Mouse (Mus musculus): ENCODE results near the gene Ccdc136. TPM values are rescaled to one million over a fixed set of nuclear protein-coding genes. Genes with fewer than 3 reads are reported as not detected.

Ccdc136 gene
- total and polyA plus RNA-seq, 2 experiments from 2014 or later = 62.0 to 79.4 TPM

DNA sequence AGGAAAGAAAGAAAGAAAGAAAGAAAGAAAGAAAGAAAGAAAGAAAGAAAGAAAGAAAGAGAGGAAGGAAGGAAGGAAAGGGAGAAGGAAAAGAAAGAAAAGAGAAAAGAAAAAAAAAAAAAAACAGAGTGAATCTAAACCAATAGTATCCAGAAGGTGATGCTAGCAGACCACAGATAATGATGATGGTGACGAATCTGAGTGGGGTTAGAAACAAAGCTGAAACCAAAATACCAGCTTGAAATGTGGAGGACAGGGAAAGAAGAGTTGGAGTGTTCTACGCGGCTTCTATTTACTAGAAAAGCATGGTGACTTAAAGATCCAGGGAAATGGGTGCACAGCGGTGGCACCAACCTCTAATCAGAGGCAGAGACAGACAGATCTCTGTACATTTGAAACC lies 4.3 kb upstream of the Ccdc136 start:
- Histone ChIP-seq H3K4me2 (ENCODE audit: low read depth, low read length) (no peak overlapping the region), H3K9me3 (ENCODE audit: low read length) (no peaks in the 10 kb centered on the region), H3K36me3 (ENCODE audit: insufficient read depth, low read length) (no peaks in the 10 kb centered on the region), H3K9ac (replicated peaks; ENCODE audit: low read length) (no peak overlapping the region), H3K27ac (no peak overlapping the region), H3K27me3 (ENCODE audit: insufficient read depth, low read length) (no peaks in the 10 kb centered on the region), H3K4me3 (ENCODE audit: low read length) (no peak overlapping the region), H3K4me1 (ENCODE audit: insufficient read depth, low read length) (no peaks in the 10 kb centered on the region)
- peak; percentile 33 for DNase-seq (ENCODE audit: low spot score)
- 74% methylated on average over 4 of the region's 4 CpGs for WGBS
- peak; percentile 56 for TF ChIP-seq CTCF (IDR thresholded peaks at IDR 0.05; ENCODE audit: low read depth)
- no peak for ATAC-seq

DNA sequence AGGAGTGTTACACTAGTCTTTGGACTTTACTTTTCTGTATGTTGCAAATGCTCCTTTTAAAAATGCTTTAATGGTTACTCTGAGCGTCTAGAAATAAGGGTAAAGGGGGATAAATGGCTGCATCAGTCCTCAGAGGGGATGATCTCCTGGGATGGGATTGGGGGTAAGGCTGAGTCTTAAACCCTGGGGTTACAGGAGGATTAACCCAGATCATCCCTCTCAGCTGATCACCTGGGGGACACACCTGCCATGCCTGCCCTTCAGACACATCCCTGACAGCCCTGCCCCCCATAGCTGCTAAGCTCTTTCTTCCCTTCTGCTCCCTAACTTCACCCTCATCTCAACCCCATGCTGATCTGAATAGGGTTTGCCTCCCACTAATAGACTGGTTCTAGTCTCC lies 1.8 kb upstream of the Ccdc136 start:
- Histone ChIP-seq H3K36me3 (ENCODE audit: insufficient read depth, low read length) (no peaks in the 10 kb centered on the region), H3K4me2 (ENCODE audit: low read depth, low read length) (no peak overlapping the region), H3K9ac (replicated peaks; ENCODE audit: low read length) (no peak overlapping the region), H3K4me1 (ENCODE audit: insufficient read depth, low read length) (no peaks in the 10 kb centered on the region), H3K27ac (no peak overlapping the region), H3K27me3 (ENCODE audit: insufficient read depth, low read length) (no peaks in the 10 kb centered on the region), H3K9me3 (ENCODE audit: low read length) (no peaks in the 10 kb centered on the region), H3K4me3 (ENCODE audit: low read length) (no peak overlapping the region)
- TF ChIP-seq CTCF (IDR thresholded peaks at IDR 0.05; ENCODE audit: low read depth) = no peak
- DNase-seq (ENCODE audit: low spot score) = no peak
- WGBS = 74% methylated on average over 1 of the region's 1 CpGs
- ATAC-seq = no peak

DNA sequence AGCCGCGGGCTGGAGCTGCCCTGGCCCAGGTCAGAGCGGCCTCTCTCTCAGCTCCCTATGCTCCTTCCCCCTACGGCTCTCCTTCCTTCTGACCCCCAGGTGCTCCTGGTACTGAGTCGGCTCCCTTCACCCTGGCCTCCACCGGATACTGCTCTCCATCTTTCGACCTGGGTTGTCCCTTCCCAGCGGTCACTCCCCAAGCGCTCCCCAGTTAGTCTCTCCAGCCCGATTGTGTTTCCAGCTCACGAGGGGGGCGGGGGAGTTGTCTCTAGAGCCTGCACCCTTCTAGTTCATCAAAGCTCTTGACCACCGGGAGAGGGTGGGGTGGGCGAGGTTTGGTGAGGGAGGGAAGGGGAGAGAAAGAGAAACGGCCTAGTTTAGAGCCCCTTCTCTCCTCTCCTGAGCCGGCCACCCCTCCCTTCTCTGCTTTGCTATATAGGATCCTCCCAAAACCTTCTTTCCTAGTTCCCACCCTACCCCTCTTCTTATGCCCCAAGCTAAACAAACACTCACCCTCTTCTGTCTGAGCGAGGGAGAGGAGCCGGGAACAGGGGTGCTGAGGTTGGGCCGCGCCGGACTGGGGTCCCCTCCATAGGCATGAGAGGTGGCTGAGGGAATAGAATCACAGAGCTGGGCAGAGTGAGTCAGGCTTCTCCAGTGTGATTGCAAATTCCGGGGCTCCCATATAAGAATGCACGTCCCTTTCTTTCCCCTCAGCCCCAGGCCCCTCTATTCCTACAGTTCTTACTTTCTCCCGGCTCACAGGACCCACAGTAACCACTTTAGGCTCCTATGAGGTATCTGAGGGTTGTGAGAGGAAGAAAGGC lies 818 bp downstream of the Ccdc136 start:
- TF ChIP-seq CTCF (IDR thresholded peaks at IDR 0.05; ENCODE audit: low read depth) = no peak
- Histone ChIP-seq H3K9me3 (ENCODE audit: low read length) (no peaks in the 10 kb centered on the region), H3K27me3 (ENCODE audit: insufficient read depth, low read length) (no peaks in the 10 kb centered on the region), H3K4me3 (ENCODE audit: low read length) (peak overlapping the region; percentile 61), H3K36me3 (ENCODE audit: insufficient read depth, low read length) (no peaks in the 10 kb centered on the region), H3K9ac (replicated peaks; ENCODE audit: low read length) (peak overlapping the region; percentile 61), H3K4me1 (ENCODE audit: insufficient read depth, low read length) (no peaks in the 10 kb centered on the region), H3K4me2 (ENCODE audit: low read depth, low read length) (peak overlapping the region; percentile 89), H3K27ac (peak overlapping the region; percentile 66)
- DNase-seq (ENCODE audit: low spot score) (no peak), ATAC-seq (peak; percentile 75)
- WGBS = 1% methylated on average over 23 of the region's 24 CpGs

DNA sequence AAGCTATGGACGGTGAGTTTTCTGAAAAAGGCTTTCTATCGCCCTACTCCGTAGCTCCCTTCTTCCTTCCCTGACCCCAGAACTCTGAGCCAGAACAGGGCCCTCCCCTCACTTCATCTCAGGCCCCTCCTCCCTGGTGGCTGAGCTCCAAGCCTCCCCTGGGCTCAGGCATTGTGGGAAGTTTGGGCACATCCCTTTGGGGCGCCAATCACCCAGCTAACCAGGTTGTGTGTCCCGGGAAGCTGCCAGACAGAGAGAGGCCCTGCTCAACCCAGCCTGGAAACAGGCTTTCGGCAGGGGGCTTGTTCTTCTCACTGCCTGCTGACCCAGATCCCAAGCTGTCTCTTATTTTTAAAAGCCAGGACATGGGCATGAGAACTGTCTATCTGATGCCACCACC lies 1.5 kb downstream of the Ccdc136 start:
- H3K36me3 ChIP-seq (ENCODE audit: insufficient read depth, low read length) = no peaks in the 10 kb centered on the region
- peak overlapping the region; percentile 66; the same call in 1 of the 2 replicates for H3K27ac ChIP-seq
- ATAC-seq (peak; percentile 43), DNase-seq (ENCODE audit: low spot score) (peak; percentile 68)
- no peaks in the 10 kb centered on the region for H3K27me3 ChIP-seq (ENCODE audit: insufficient read depth, low read length)
- WGBS = 11% methylated on average over 6 of the region's 6 CpGs
- H3K9ac ChIP-seq (replicated peaks; ENCODE audit: low read length) = peak overlapping the region; percentile 61; the same call in 1 of the 2 replicates
- H3K4me1 ChIP-seq (ENCODE audit: insufficient read depth, low read length) = no peaks in the 10 kb centered on the region
- no peaks in the 10 kb centered on the region for H3K9me3 ChIP-seq (ENCODE audit: low read length)
- peak overlapping the region; percentile 89 for H3K4me2 ChIP-seq (ENCODE audit: low read depth, low read length)
- TF ChIP-seq CTCF (IDR thresholded peaks at IDR 0.05; ENCODE audit: low read depth) = no peak
- H3K4me3 ChIP-seq (ENCODE audit: low read length) = peak overlapping the region; percentile 61

DNA sequence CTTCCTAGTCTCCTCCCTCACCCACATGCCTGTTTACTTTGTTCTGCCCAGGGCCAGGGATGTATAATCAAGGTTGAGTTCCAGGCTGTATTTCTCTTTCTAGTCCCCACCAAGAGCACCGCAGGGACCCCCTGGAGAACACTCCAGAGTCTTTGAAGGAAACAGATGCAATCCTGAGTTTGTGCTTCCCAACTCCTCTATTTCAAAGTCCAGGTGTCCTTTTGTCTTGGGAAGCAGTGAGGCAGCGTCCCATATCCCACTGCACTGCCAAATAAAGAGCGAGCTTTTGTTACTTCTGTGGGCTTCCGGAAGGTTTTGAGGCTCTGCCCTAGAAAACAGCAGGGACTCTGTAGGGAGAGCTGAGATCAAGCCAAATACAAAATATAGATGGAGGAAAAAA lies 3.7 kb downstream of the Ccdc136 start:
- no peaks in the 10 kb centered on the region for H3K36me3 ChIP-seq (ENCODE audit: insufficient read depth, low read length)
- no peak for TF ChIP-seq CTCF (IDR thresholded peaks at IDR 0.05; ENCODE audit: low read depth)
- no peaks in the 10 kb centered on the region for H3K27me3 ChIP-seq (ENCODE audit: insufficient read depth, low read length)
- no peaks in the 10 kb centered on the region for H3K9me3 ChIP-seq (ENCODE audit: low read length)
- H3K4me1 ChIP-seq (ENCODE audit: insufficient read depth, low read length) = no peaks in the 10 kb centered on the region
- no peak overlapping the region for H3K4me2 ChIP-seq (ENCODE audit: low read depth, low read length)
- WGBS = 67% methylated on average over 4 of the region's 4 CpGs
- H3K27ac ChIP-seq = no peak overlapping the region
- H3K9ac ChIP-seq (replicated peaks; ENCODE audit: low read length) = no peak overlapping the region
- DNase-seq (ENCODE audit: low spot score) = no peak
- no peak overlapping the region for H3K4me3 ChIP-seq (ENCODE audit: low read length)
- ATAC-seq = no peak

DNA sequence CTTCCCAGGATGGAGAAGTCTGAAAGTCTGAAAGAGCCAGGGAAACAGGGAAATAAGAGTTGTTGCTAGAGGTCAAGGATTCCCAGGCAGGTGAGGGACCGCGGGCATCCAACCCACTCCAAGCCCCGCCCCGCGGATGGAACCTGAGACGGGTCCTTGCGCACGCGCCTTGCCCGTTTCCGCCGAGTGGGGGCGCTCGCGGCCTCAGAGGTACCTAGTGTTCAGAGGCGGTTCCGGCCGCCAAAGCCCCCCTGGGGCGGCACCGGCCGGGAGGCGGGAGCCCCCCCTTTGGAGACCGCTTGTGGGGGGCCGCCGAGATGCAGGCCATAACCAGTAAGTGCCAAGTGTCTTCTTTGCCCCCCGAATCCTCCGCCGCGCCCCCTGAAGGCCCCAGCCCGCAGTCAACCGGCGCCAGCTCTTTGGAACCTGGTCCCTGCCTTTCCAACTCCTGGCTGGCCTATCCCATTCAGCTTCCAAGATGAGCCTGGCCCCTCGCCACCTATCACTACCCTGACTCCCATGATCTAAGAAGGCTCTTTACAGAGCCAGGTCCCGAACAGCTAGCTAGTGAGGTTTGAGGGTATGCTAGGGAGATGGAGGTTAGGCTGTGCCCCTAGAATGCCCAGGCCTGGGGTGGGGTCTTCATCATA lies 6.7 kb downstream of the Ccdc136 start:
- H3K27me3 ChIP-seq (ENCODE audit: insufficient read depth, low read length) = no peaks in the 10 kb centered on the region
- H3K27ac ChIP-seq = no peak overlapping the region
- peaks cover 2% of the 10 kb centered on the region for H3K36me3 ChIP-seq (ENCODE audit: insufficient read depth, low read length)
- peak; percentile 53 for DNase-seq (ENCODE audit: low spot score)
- no peaks in the 10 kb centered on the region for H3K9me3 ChIP-seq (ENCODE audit: low read length)
- 0 out of 2 replicates have a peak, but pooled peaks have one; percentile 30 for TF ChIP-seq CTCF (IDR thresholded peaks at IDR 0.05; ENCODE audit: low read depth)
- ATAC-seq = no peak; the same call in 1 of the 2 replicates
- H3K4me3 ChIP-seq (ENCODE audit: low read length) = no peak overlapping the region
- no peaks in the 10 kb centered on the region for H3K4me1 ChIP-seq (ENCODE audit: insufficient read depth, low read length)
- no peak overlapping the region; the same call in 1 of the 2 replicates for H3K4me2 ChIP-seq (ENCODE audit: low read depth, low read length)
- 9% methylated on average over 34 of the region's 34 CpGs for WGBS
- no peak overlapping the region for H3K9ac ChIP-seq (replicated peaks; ENCODE audit: low read length)
